17 mouse cellular contexts compared by ENCODE assay signal in genomic region chr3:147683730-147684129, GRCm38 (mm10).
"Had no signal": no experiment of that assay in that cellular context is flagged by ENCODE, and none has a peak within 500 bp of the region (broad histone marks: within the 10 kb centered on the region; RNA-seq: fewer than 3 reads in every experiment).

No protein-coding gene starts in this region.

- H3K27ac ChIP-seq: midbrain, embryonic 10.5 days; midbrain, embryonic 12.5 days; neural tube, embryonic 13.5 days; neural tube, embryonic 15.5 days had no signal

- H3K9me3 ChIP-seq: midbrain, embryonic 10.5 days; neural tube, embryonic 13.5 days; neural tube, embryonic 15.5 days had no signal

- H3K36me3 ChIP-seq: midbrain, embryonic 10.5 days; midbrain, embryonic 12.5 days; neural tube, embryonic 13.5 days; neural tube, embryonic 15.5 days had no signal

- DNase-seq: lung, adult 18-20 months; lung, embryonic 14.5 days; lung, postnatal 10 days; lung, postnatal 4 days; midbrain, embryonic 14.5 days; retina, postnatal 1 day; right cerebral cortex, adult 18-20 months; right cerebral cortex, postnatal 25 days; thymus, adult 18-20 months; thymus, postnatal 14 days; thymus, postnatal 36 days had no signal

- H3K9ac ChIP-seq: lung, embryonic 14.5 days; midbrain, embryonic 12.5 days; neural tube, embryonic 13.5 days; neural tube, embryonic 15.5 days had no signal

- H3K4me3 ChIP-seq: midbrain, embryonic 10.5 days; midbrain, embryonic 12.5 days; myocyte; neural tube, embryonic 13.5 days; neural tube, embryonic 15.5 days had no signal

- H3K4me2 ChIP-seq: lung, embryonic 14.5 days; midbrain, embryonic 12.5 days; neural tube, embryonic 13.5 days; neural tube, embryonic 15.5 days had no signal

- H3K4me1 ChIP-seq: neural tube, embryonic 13.5 days; neural tube, embryonic 15.5 days had no signal

- ATAC-seq: midbrain, embryonic 16.5 days had no signal

- H3K27me3 ChIP-seq: midbrain, embryonic 12.5 days; neural tube, embryonic 13.5 days; neural tube, embryonic 15.5 days had no signal
